Mouse (Mus musculus): ENCODE measurements around the gene Usp22. TPM values are rescaled to one million over a fixed set of nuclear protein-coding genes. Genes with fewer than 3 reads are reported as not detected.

Usp22 gene
- polyA plus RNA-seq, 1 experiment from 2014 or later: 28.5 TPM

- Histone ChIP-seq H3K4me1 (no peaks in the 10 kb centered on the region), H3K9me3 (replicated peaks) (no peaks in the 10 kb centered on the region), H3K27ac (no peak overlapping the region), H3K27me3 (replicated peaks) (no peaks in the 10 kb centered on the region), H3K4me3 (no peak overlapping the region), H3K36me3 (peaks cover 98% of the 10 kb centered on the region), H3K9ac (no peak overlapping the region), H3K4me2 (no peak overlapping the region)
- 58% methylated on average over 3 of the region's 3 CpGs for whole genome bisulfite sequencing (ENCODE audit: insufficient replicate concordance)
- ATAC-seq: no peak
These were observed 16.7 kb downstream of the Usp22 start for GRCm38 (mm10) chr11:61158141-61158540.

GRCm38 (mm10) chr11:61155727-61156126 is 19.1 kb downstream of the Usp22 start:
- H3K9ac ChIP-seq: no peak overlapping the region
- no peaks in the 10 kb centered on the region for H3K4me1 ChIP-seq
- 70% methylated on average over 2 of the region's 2 CpGs for WGBS (ENCODE audit: insufficient replicate concordance)
- H3K4me3 ChIP-seq: no peak overlapping the region
- H3K4me2 ChIP-seq: no peak overlapping the region
- H3K9me3 ChIP-seq (replicated peaks): no peaks in the 10 kb centered on the region
- no peak for ATAC-seq
- H3K27ac ChIP-seq: no peak overlapping the region
- peaks cover 87% of the 10 kb centered on the region for H3K36me3 ChIP-seq
- H3K27me3 ChIP-seq (replicated peaks): no peaks in the 10 kb centered on the region

- no peak overlapping the region for H3K27ac ChIP-seq
- H3K36me3 ChIP-seq: peaks cover 35% of the 10 kb centered on the region
- no peaks in the 10 kb centered on the region for H3K9me3 ChIP-seq (replicated peaks)
- H3K4me3 ChIP-seq: no peak overlapping the region
- no peak overlapping the region for H3K9ac ChIP-seq
- H3K27me3 ChIP-seq (replicated peaks): peaks cover 13% of the 10 kb centered on the region
- no peak overlapping the region for H3K4me2 ChIP-seq
- ATAC-seq: no peak
- 60% methylated on average over 6 of the region's 6 CpGs for WGBS (ENCODE audit: insufficient replicate concordance)
- H3K4me1 ChIP-seq: 0 out of 2 replicates have a peak, but pooled peaks cover 5% of the 10 kb centered on the region
These were observed 24.4 kb downstream of the Usp22 start for GRCm38 (mm10) chr11:61150233-61151001.

- Histone ChIP-seq H3K36me3 (peaks cover 5% of the 10 kb centered on the region), H3K4me1 (peaks cover 19% of the 10 kb centered on the region), H3K4me2 (peak overlapping the region; percentile 69), H3K9me3 (replicated peaks) (no peaks in the 10 kb centered on the region), H3K27me3 (replicated peaks) (peaks cover 13% of the 10 kb centered on the region), H3K4me3 (peak overlapping the region; percentile 38), H3K9ac (peak overlapping the region; percentile 20; the same call in 1 of the 2 replicates), H3K27ac (no peak overlapping the region)
- WGBS (ENCODE audit: insufficient replicate concordance): 23% methylated on average over 32 of the region's 32 CpGs
- peak; percentile 37; the same call in 1 of the 2 replicates for ATAC-seq
These were observed 27.6 kb downstream of the Usp22 start for GRCm38 (mm10) chr11:61147300-61147683.

GRCm38 (mm10) chr11:61146645-61147299 is 28.1 kb downstream of the Usp22 start:
- Histone ChIP-seq H3K4me2 (peak overlapping the region; percentile 69), H3K4me1 (peaks cover 22% of the 10 kb centered on the region), H3K27ac (no peak overlapping the region), H3K9ac (peak overlapping the region; percentile 20; the same call in 1 of the 2 replicates), H3K36me3 (no peaks in the 10 kb centered on the region), H3K4me3 (peak overlapping the region; percentile 38), H3K9me3 (replicated peaks) (no peaks in the 10 kb centered on the region), H3K27me3 (replicated peaks) (peaks cover 13% of the 10 kb centered on the region)
- ATAC-seq: peak; percentile 46
- 19% methylated on average over 20 of the region's 20 CpGs for WGBS (ENCODE audit: insufficient replicate concordance)

- no peaks in the 10 kb centered on the region for H3K36me3 ChIP-seq
- H3K4me2 ChIP-seq: no peak overlapping the region
- no peak overlapping the region for H3K9ac ChIP-seq
- no peak for ATAC-seq
- H3K9me3 ChIP-seq (replicated peaks): no peaks in the 10 kb centered on the region
- WGBS (ENCODE audit: insufficient replicate concordance): 77% methylated on average over 8 of the region's 8 CpGs
- peaks cover 13% of the 10 kb centered on the region for H3K27me3 ChIP-seq (replicated peaks)
- H3K27ac ChIP-seq: no peak overlapping the region
- no peak overlapping the region for H3K4me3 ChIP-seq
- peaks cover 25% of the 10 kb centered on the region for H3K4me1 ChIP-seq
These were observed 29.3 kb downstream of the Usp22 start for GRCm38 (mm10) chr11:61145551-61145950.

GRCm38 (mm10) chr11:61143564-61144469 is 31.0 kb downstream of the Usp22 start:
- Histone ChIP-seq H3K27ac (no peak overlapping the region), H3K27me3 (replicated peaks) (peaks cover 13% of the 10 kb centered on the region), H3K4me3 (no peak overlapping the region), H3K36me3 (no peaks in the 10 kb centered on the region), H3K9me3 (replicated peaks) (no peaks in the 10 kb centered on the region), H3K9ac (no peak overlapping the region), H3K4me2 (peak overlapping the region; percentile 48), H3K4me1 (peaks cover 25% of the 10 kb centered on the region)
- WGBS (ENCODE audit: insufficient replicate concordance): 35% methylated on average over 7 of the region's 7 CpGs
- ATAC-seq: no peak

GRCm38 (mm10) chr11:61142941-61143530 is 31.8 kb downstream of the Usp22 start:
- 26% methylated on average over 6 of the region's 6 CpGs for WGBS (ENCODE audit: insufficient replicate concordance)
- no peak overlapping the region for H3K9ac ChIP-seq

GRCm38 (mm10) chr11:61142262-61142661 is 32.6 kb downstream of the Usp22 start:
- Histone ChIP-seq H3K36me3 (no peaks in the 10 kb centered on the region), H3K27me3 (replicated peaks) (peaks cover 2% of the 10 kb centered on the region), H3K4me2 (peak overlapping the region; percentile 48), H3K9me3 (replicated peaks) (no peaks in the 10 kb centered on the region), H3K4me3 (peak overlapping the region; percentile 25), H3K27ac (no peak overlapping the region), H3K9ac (no peak overlapping the region), H3K4me1 (peaks cover 25% of the 10 kb centered on the region)
- 12% methylated on average over 3 of the region's 3 CpGs for WGBS (ENCODE audit: insufficient replicate concordance)
- ATAC-seq: no peak

More at GRCm38 (mm10) chr11:61142941-61143530, 31.8 kb downstream of the Usp22 start:
- H3K36me3 ChIP-seq: no peaks in the 10 kb centered on the region
- H3K27me3 ChIP-seq (replicated peaks): peaks cover 10% of the 10 kb centered on the region
- peak overlapping the region; percentile 25 for H3K4me3 ChIP-seq
- H3K9me3 ChIP-seq (replicated peaks): no peaks in the 10 kb centered on the region
- H3K4me2 ChIP-seq: peak overlapping the region; percentile 48
- peaks cover 25% of the 10 kb centered on the region for H3K4me1 ChIP-seq
- no peak overlapping the region for H3K27ac ChIP-seq
- no peak for ATAC-seq

- 44% methylated on average over 2 of the region's 2 CpGs for WGBS (ENCODE audit: insufficient replicate concordance)
- ATAC-seq: no peak
- Histone ChIP-seq H3K27me3 (replicated peaks) (no peaks in the 10 kb centered on the region; the same call in none of the 2 replicates), H3K27ac (no peak overlapping the region), H3K4me1 (peaks cover 20% of the 10 kb centered on the region), H3K4me3 (no peak overlapping the region), H3K9me3 (replicated peaks) (no peaks in the 10 kb centered on the region), H3K36me3 (no peaks in the 10 kb centered on the region), H3K4me2 (no peak overlapping the region), H3K9ac (no peak overlapping the region)
These were observed 33.2 kb downstream of the Usp22 start for GRCm38 (mm10) chr11:61141693-61142092.

- H3K9ac ChIP-seq: no peak overlapping the region
- H3K9me3 ChIP-seq (replicated peaks): no peaks in the 10 kb centered on the region
- H3K4me3 ChIP-seq: no peak overlapping the region
- no peaks in the 10 kb centered on the region for H3K36me3 ChIP-seq
- no peak for ATAC-seq
- no peak overlapping the region for H3K4me2 ChIP-seq
- H3K27ac ChIP-seq: no peak overlapping the region
- no peaks in the 10 kb centered on the region for H3K27me3 ChIP-seq (replicated peaks)
- H3K4me1 ChIP-seq: no peaks in the 10 kb centered on the region
- 65% methylated on average over 2 of the region's 2 CpGs for WGBS (ENCODE audit: insufficient replicate concordance)
These were observed 41.9 kb downstream of the Usp22 start for GRCm38 (mm10) chr11:61132943-61133342.
